Mouse (Mus musculus) monocyte, adult 2 months (primary cell): ENCODE measurements at regions not wholly inside any gene's neighbourhood (a gene's known extent, or its start where the extent isn't known, plus 50 kb on each side); places are given as distances from the start of the nearest gene placed in this dataset.
A peak's percentile ranks its signal among the peaks of the same experiment; 100 is the strongest.

ENCODE experiments used
- DNase-seq, 2 experiments: peaks; one replicate each; pipeline ENCODE4 v3.0.0; 2022; ENCODE audit warnings: low spot score in 2 of 2, low read depth in 1 of 2

- DNase-seq = no peak
Measured at GRCm38 (mm10) chr19:21214253-21214652, 57.8 kb upstream of the Zfand5 start.

- DNase-seq = no peak
Measured at GRCm38 (mm10) chr19:21193461-21193860, 78.6 kb upstream of the Zfand5 start.

- DNase-seq = no peak
Measured at GRCm38 (mm10) chr19:21192576-21192975, 79.5 kb upstream of the Zfand5 start.

- DNase-seq = no peak
Measured at GRCm38 (mm10) chr19:21189216-21189615, 82.9 kb upstream of the Zfand5 start.

GRCm38 (mm10) chr19:21186656-21187055, 85.4 kb upstream of the Zfand5 start:
- no peak for DNase-seq

- DNase-seq = no peak
Measured at GRCm38 (mm10) chr19:21186016-21186415, 86.1 kb upstream of the Zfand5 start.

- DNase-seq = no peak
Measured at GRCm38 (mm10) chr19:21183028-21183427, 89.0 kb upstream of the Zfand5 start.

- peak; percentile 1 to 21 for DNase-seq
Measured at GRCm38 (mm10) chr19:21179886-21180285, 92.2 kb upstream of the Zfand5 start.

GRCm38 (mm10) chr19:21175426-21175831, 96.6 kb upstream of the Zfand5 start:
- peak; percentile 13 to 21 for DNase-seq

- DNase-seq = no peak
Measured at GRCm38 (mm10) chr19:21174636-21175035, 97.4 kb upstream of the Zfand5 start.

GRCm38 (mm10) chr19:21173896-21174483, 98.1 kb upstream of the Zfand5 start:
- DNase-seq = no peak

- no peak for DNase-seq
Measured at GRCm38 (mm10) chr19:21171191-21171590, 100.9 kb upstream of the Zfand5 start.

GRCm38 (mm10) chr19:21170785-21171184, 101.3 kb upstream of the Zfand5 start:
- no peak for DNase-seq

GRCm38 (mm10) chr19:21166939-21167338, 105.1 kb upstream of the Zfand5 start:
- DNase-seq = no peak

- DNase-seq = no peak
Measured at GRCm38 (mm10) chr19:21166465-21166860, 105.6 kb upstream of the Zfand5 start.

- no peak for DNase-seq
Measured at GRCm38 (mm10) chr19:21165763-21166464, 106.2 kb upstream of the Zfand5 start.

GRCm38 (mm10) chr19:21163978-21164377, 108.1 kb upstream of the Zfand5 start:
- DNase-seq = no peak

GRCm38 (mm10) chr19:21160946-21161345, 111.1 kb upstream of the Zfand5 start:
- DNase-seq = no peak

- DNase-seq = no peak
Measured at GRCm38 (mm10) chr19:21159189-21160137, 112.6 kb upstream of the Zfand5 start.

- DNase-seq = no peak
Measured at GRCm38 (mm10) chr19:21154162-21154561, 117.9 kb upstream of the Zfand5 start.

- DNase-seq = no peak
Measured at GRCm38 (mm10) chr19:21152027-21152426, 120.1 kb upstream of the Zfand5 start.

GRCm38 (mm10) chr19:21150849-21151248, 121.2 kb upstream of the Zfand5 start:
- no peak for DNase-seq
